Mouse (Mus musculus) MEL (cell line): ENCODE results near the gene Adamtsl4. TPM values are rescaled to one million over a fixed set of nuclear protein-coding genes. Genes with fewer than 3 reads are reported as not detected.

Experiments
- DNase-seq: peaks from one replicate; pipeline ENCODE4 v3.0.0; 2011; ENCODE audit warnings: low read depth, low spot score
- H3K27ac ChIP-seq: 2 replicates; pipeline ENCODE4 v1.5.1; 2012; ENCODE audit warnings: low read depth, mild to moderate bottlenecking, control low read depth, low read length, moderate library complexity; ENCODE audit not compliant: control insufficient read depth
- H3K27me3 ChIP-seq, 2 experiments: fragments of 150-350 bp in 1 of 2; sonication (generic) in 1 of 2; 2 replicates each; pipeline ENCODE4 v1.6.1; 2012; ENCODE audit warnings: low read length in 2 of 2, mild to moderate bottlenecking in 2 of 2, improper control_type of control experiment in 1 of 2, moderate library complexity in 1 of 2; ENCODE audit not compliant: insufficient read depth in 2 of 2, control insufficient read depth in 1 of 2
- H3K36me3 ChIP-seq, 2 experiments: 2 replicates each; pipeline ENCODE4 v1.6.1; 2012 to 2014; ENCODE audit warnings: low read length in 2 of 2, improper control_type of control experiment in 1 of 2, inconsistent platforms in 1 of 2, mild to moderate bottlenecking in 1 of 2; ENCODE audit not compliant: insufficient read depth in 2 of 2, control insufficient read depth in 1 of 2
- H3K4me1 ChIP-seq, 2 experiments: fragments of 150-350 bp in 1 of 2; sonication (generic) in 1 of 2; 2 replicates each; pipeline ENCODE4 v1.6.1; 2012; ENCODE audit warnings: low read length in 2 of 2, improper control_type of control experiment in 1 of 2, mild to moderate bottlenecking in 1 of 2; ENCODE audit not compliant: insufficient read depth in 2 of 2, control insufficient read depth in 1 of 2
- H3K4me3 ChIP-seq, 2 experiments: fragments of 150-350 bp in 1 of 2; sonication (generic) in 1 of 2; 2 replicates each; pipeline ENCODE4 v1.5.1; 2012; ENCODE audit warnings: low read depth in 2 of 2, low read length in 2 of 2, mild to moderate bottlenecking in 2 of 2, moderate library complexity in 2 of 2, control low read depth in 1 of 2, improper control_type of control experiment in 1 of 2; ENCODE audit not compliant: control insufficient read depth in 1 of 2, insufficient read depth in 1 of 2
- H3K79me2 ChIP-seq: 2 replicates; pipeline ENCODE4 v1.6.1; 2012; ENCODE audit warnings: mild to moderate bottlenecking, low read length, moderate library complexity; ENCODE audit not compliant: control insufficient read depth, poor library complexity, insufficient read depth
- H3K9ac ChIP-seq: 2 replicates; pipeline ENCODE4 v1.6.1; 2012; ENCODE audit warnings: low read depth, mild to moderate bottlenecking, control low read depth, low read length, moderate library complexity; ENCODE audit not compliant: control insufficient read depth, poor library complexity, severe bottlenecking
- H3K9me3 ChIP-seq: fragments of 150-350 bp; sonication (generic); replicated peaks from 2 replicates; pipeline ENCODE4 v1.6.1; 2012; ENCODE audit warnings: mild to moderate bottlenecking, low read length, improper control_type of control experiment, moderate library complexity; ENCODE audit not compliant: insufficient read depth
- BHLHE40 ChIP-seq: IDR thresholded peaks from 2 replicates; pipeline ENCODE4 v1.6.1; 2012; ENCODE audit warnings: low read depth, mild to moderate bottlenecking, inconsistent platforms, low read length, improper control_type of control experiment, borderline replicate concordance
- CHD1 ChIP-seq: IDR thresholded peaks from 2 replicates; pipeline ENCODE4 v1.6.1; 2012; ENCODE audit warnings: low read depth, mild to moderate bottlenecking, inconsistent platforms, low read length, improper control_type of control experiment
- CHD2 ChIP-seq: IDR thresholded peaks from 2 replicates; pipeline ENCODE4 v1.6.1; 2011; ENCODE audit warnings: low read length, improper control_type of control experiment
- CTCF ChIP-seq, 3 experiments: IDR thresholded peaks in 2 of 3; conservative IDR thresholded peaks in 1 of 3; 2 replicates each; pipeline ENCODE4 v1.5.1; 2011 to 2012; ENCODE audit warnings: low read length in 3 of 3, low read depth in 2 of 3, mild to moderate bottlenecking in 2 of 3, improper control_type of control experiment in 1 of 3, inconsistent platforms in 1 of 3, mixed read lengths in 1 of 3, moderate library complexity in 1 of 3; ENCODE audit not compliant: control insufficient read depth in 1 of 3, insufficient read depth in 1 of 3, poor library complexity in 1 of 3, severe bottlenecking in 1 of 3
- ELF1 ChIP-seq: IDR thresholded peaks from 2 replicates; pipeline ENCODE4 v1.6.1; 2014; ENCODE audit warnings: low read depth, mild to moderate bottlenecking, inconsistent platforms, low read length, improper control_type of control experiment, moderate library complexity
- EP300 ChIP-seq, 2 experiments: IDR thresholded peaks; 2 replicates each; pipeline ENCODE4 v1.6.1; 2011; ENCODE audit warnings: improper control_type of control experiment in 2 of 2, low read length in 2 of 2, low read depth in 1 of 2, mild to moderate bottlenecking in 1 of 2
- GATA1 ChIP-seq: IDR thresholded peaks from 2 replicates; pipeline ENCODE4 v1.6.1; 2011; ENCODE audit warnings: low read depth, low read length, improper control_type of control experiment
- KAT2A ChIP-seq: conservative IDR thresholded peaks from 2 replicates; pipeline ENCODE4 v1.6.1; 2012; ENCODE audit warnings: low read depth, low read length, improper control_type of control experiment, inconsistent platforms
- MAX ChIP-seq: IDR thresholded peaks from 2 replicates; pipeline ENCODE4 v1.6.1; 2011; ENCODE audit warnings: low read length, improper control_type of control experiment
- MAZ ChIP-seq: IDR thresholded peaks from 2 replicates; pipeline ENCODE4 v1.6.1; 2012; ENCODE audit warnings: low read depth, mild to moderate bottlenecking, inconsistent platforms, low read length, improper control_type of control experiment
- MEF2A ChIP-seq: IDR thresholded peaks from 2 replicates; pipeline ENCODE4 v1.6.1; 2014; ENCODE audit warnings: low read depth, mild to moderate bottlenecking, inconsistent platforms, low read length, improper control_type of control experiment; ENCODE audit not compliant: poor library complexity, insufficient replicate concordance, severe bottlenecking; ENCODE audit errors: extremely low read depth
- MYB ChIP-seq: IDR thresholded peaks from 2 replicates; pipeline ENCODE4 v1.6.1; 2011; ENCODE audit warnings: mild to moderate bottlenecking, low read depth, low read length, improper control_type of control experiment
- POLR2AphosphoS2 ChIP-seq: IDR thresholded peaks from 2 replicates; pipeline ENCODE4 v1.6.1; 2011; ENCODE audit warnings: low read length, improper control_type of control experiment
- RAD21 ChIP-seq: IDR thresholded peaks from 2 replicates; pipeline ENCODE4 v1.6.1; 2011; ENCODE audit warnings: mild to moderate bottlenecking, low read depth, low read length, improper control_type of control experiment
- SIN3A ChIP-seq: IDR thresholded peaks from 2 replicates; pipeline ENCODE4 v1.6.1; 2012; ENCODE audit warnings: low read length, improper control_type of control experiment, inconsistent platforms
- SMC3 ChIP-seq: IDR thresholded peaks from 2 replicates; pipeline ENCODE4 v1.6.1; 2011; ENCODE audit warnings: low read depth, low read length, improper control_type of control experiment
- TAL1 ChIP-seq: IDR thresholded peaks from 2 replicates; pipeline ENCODE4 v1.6.1; 2012; ENCODE audit warnings: mild to moderate bottlenecking, inconsistent platforms, low read length, moderate library complexity, mixed read lengths
- TCF12 ChIP-seq: IDR thresholded peaks from 2 replicates; pipeline ENCODE4 v1.6.1; 2014; ENCODE audit warnings: low read depth, mild to moderate bottlenecking, inconsistent platforms, low read length, improper control_type of control experiment, moderate library complexity
- UBTF ChIP-seq: IDR thresholded peaks from 2 replicates; pipeline ENCODE4 v1.6.1; 2012; ENCODE audit warnings: low read depth, mild to moderate bottlenecking, inconsistent platforms, low read length, improper control_type of control experiment, moderate library complexity, borderline replicate concordance; ENCODE audit not compliant: insufficient read depth
- ZKSCAN1 ChIP-seq: IDR thresholded peaks from 2 replicates; pipeline ENCODE4 v1.6.1; 2012; ENCODE audit warnings: low read depth, mild to moderate bottlenecking, inconsistent platforms, low read length, improper control_type of control experiment, moderate library complexity
- ZMIZ1 ChIP-seq: IDR thresholded peaks from 2 replicates; pipeline ENCODE4 v1.6.1; 2012; ENCODE audit warnings: low read depth, mild to moderate bottlenecking, inconsistent platforms, low read length, improper control_type of control experiment, moderate library complexity
- polyA plus RNA-seq, 2 experiments: library from polyadenylated mRNA; stranded (reverse) in 1 of 2; unstranded in 1 of 2; fragments of >175 nt in 1 of 2; fragments of >200 nt in 1 of 2; gene quantifications; 2 replicates each; pipeline versions ENCODE4 v1.2.1 to v1.2.4; 2012; ENCODE audit warnings: low replicate concordance in 2 of 2, low read depth in 1 of 2; ENCODE audit not compliant: insufficient read length in 2 of 2, insufficient read depth in 1 of 2, missing spikeins in 1 of 2
- total RNA-seq: library from RNA; depleted of rRNA; stranded (reverse); fragments of 300-350 nt; gene quantifications from 2 replicates; pipeline ENCODE4 v1.2.3, GENCODE M21; 2012

Gene Adamtsl4
- total and polyA plus RNA-seq, 3 experiments, result 0.27 to 0.88 TPM; not detected in 1

DNA sequence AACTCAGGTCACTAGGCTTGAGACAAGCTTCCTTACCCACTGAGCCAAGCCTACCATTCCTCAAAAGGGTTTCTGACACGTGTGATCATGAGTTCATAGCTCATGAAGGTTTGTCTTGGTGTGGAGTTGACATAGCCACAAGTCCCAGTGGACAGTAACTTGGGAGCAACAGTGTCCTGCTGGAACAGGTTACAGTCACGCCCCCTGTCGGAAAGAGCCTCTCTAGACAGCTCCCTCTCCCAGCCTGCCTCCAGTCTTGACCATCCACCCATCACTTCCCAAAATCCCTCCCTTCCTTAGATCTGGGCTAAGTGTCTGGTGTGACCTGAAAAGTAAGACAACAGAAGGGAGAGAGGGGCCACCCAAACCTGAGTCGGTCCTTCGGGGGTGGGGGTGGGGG is 4.8 kb downstream of the Adamtsl4 start:
- H3K9me3 ChIP-seq, result no peaks in the 10 kb centered on the region
- H3K36me3 ChIP-seq, result no peaks in the 10 kb centered on the region
- H3K27me3 ChIP-seq, result no peaks in the 10 kb centered on the region
- no peak overlapping the region for H3K9ac ChIP-seq
- no peaks in the 10 kb centered on the region for H3K79me2 ChIP-seq
- H3K4me3 ChIP-seq, result no peak overlapping the region
- H3K27ac ChIP-seq, result no peak overlapping the region
- TF ChIP-seq GATA1, result no peak
- TF ChIP-seq SMC3, result no peak
- TF ChIP-seq RAD21, result no peak
- DNase-seq, result no peak
- no peaks in the 10 kb centered on the region for H3K4me1 ChIP-seq

- Histone ChIP-seq H3K9ac (no peak overlapping the region), H3K27me3 (no peaks in the 10 kb centered on the region), H3K27ac (no peak overlapping the region), H3K9me3 (no peaks in the 10 kb centered on the region), H3K36me3 (peaks cover 0 to 9% of the 10 kb centered on the region in 2 experiments; a peak in 2 of 4 replicates), H3K4me1 (peaks cover 9 to 12% of the 10 kb centered on the region in 2 experiments), H3K4me3 (no peak overlapping the region), H3K79me2 (no peaks in the 10 kb centered on the region)
- no peak for DNase-seq
- no peak for TF ChIP-seq GATA1
- TF ChIP-seq KAT2A, result no peak
- TF ChIP-seq ZKSCAN1, result no peak
- no peak for TF ChIP-seq MAX
- TF ChIP-seq MEF2A, result no peak
- no peak for TF ChIP-seq MAZ
- no peak for TF ChIP-seq ELF1
- no peak for TF ChIP-seq SIN3A
- TF ChIP-seq ZMIZ1, result no peak
- no peak for TF ChIP-seq EP300 (IDR thresholded peaks at IDR 0.05; ENCODE audit: low read depth in 1 of 2, low read length in 2 of 2)
- no peak for TF ChIP-seq CHD2
- no peak for TF ChIP-seq POLR2AphosphoS2
- no peak for TF ChIP-seq TCF12
- TF ChIP-seq CHD1, result no peak
- no peak for TF ChIP-seq TAL1
These were observed 6.4 kb downstream of the Adamtsl4 start for GRCm38 (mm10) chr3:95681365-95681764.

GRCm38 (mm10) chr3:95680673-95681072 is 7.0 kb downstream of the Adamtsl4 start:
- H3K27me3 ChIP-seq, result no peaks in the 10 kb centered on the region
- no peak overlapping the region for H3K4me3 ChIP-seq
- H3K79me2 ChIP-seq, result no peaks in the 10 kb centered on the region
- DNase-seq, result no peak
- H3K27ac ChIP-seq, result no peak overlapping the region
- H3K9me3 ChIP-seq, result no peaks in the 10 kb centered on the region
- peaks cover 15 to 18% of the 10 kb centered on the region in 2 experiments for H3K4me1 ChIP-seq
- H3K9ac ChIP-seq, result no peak overlapping the region
- peaks cover 0 to 14% of the 10 kb centered on the region in 2 experiments; a peak in 2 of 4 replicates for H3K36me3 ChIP-seq
- TF ChIP-seq MYB (no peak), UBTF (no peak), ZMIZ1 (no peak), BHLHE40 (no peak), GATA1 (no peak), MAZ (no peak), CTCF (IDR thresholded peaks at IDR 0.05 in 2 of 3, conservative IDR thresholded peaks at IDR 0.05 in 1 of 3; ENCODE audit: control insufficient read depth in 1 of 3, insufficient read depth in 1 of 3, low read depth in 2 of 3, low read length in 3 of 3, poor library complexity in 1 of 3, severe bottlenecking in 1 of 3) (no peak)
